In the genomic region with DNA sequence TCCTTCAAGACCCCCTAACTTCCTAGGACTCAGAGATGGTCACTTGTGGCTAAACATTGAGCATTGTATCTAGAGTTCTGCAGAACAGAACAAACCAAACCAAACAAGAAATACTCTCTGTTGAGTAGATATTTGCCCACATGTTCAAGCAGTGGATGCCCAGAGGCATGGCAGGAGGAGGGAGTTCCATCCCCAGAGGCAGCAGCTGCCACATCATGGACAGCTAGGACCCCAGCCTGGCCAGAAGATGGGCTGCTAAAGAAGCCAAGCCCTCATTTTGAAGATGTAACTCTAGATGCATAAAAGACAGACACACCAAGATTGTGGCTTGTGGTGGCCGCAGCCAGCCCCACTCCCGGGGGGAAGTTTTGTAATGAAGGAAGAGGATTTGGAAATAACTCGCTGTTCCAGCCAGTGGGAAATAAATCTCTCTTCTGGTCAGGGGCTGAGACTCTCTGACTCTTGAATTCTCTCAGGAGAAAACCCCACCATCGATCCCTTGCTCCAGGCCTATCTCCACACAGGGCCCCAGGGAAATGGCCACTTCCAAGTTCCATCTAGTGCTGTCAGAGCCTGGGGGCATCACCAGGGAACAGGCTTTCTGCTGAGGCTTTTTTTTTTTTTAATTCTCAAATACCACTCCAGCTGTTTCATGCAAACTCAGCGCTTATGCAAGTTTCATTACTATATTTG, we compare ENCODE assay signal across 18 mouse cellular contexts.
DNase-seq lines count a peak whose midpoint lies in the region; TF ChIP-seq lines count a peak whose summit lies in the region.
"Had no signal": no experiment of that assay in that cellular context is flagged by ENCODE, and none has a peak within 500 bp of the region (broad histone marks: within the 10 kb centered on the region; RNA-seq: fewer than 3 reads in every experiment).

No protein-coding gene starts in this region.

- WGBS in kidney, adult 2 months: 73% methylated on average over 5 of the region's 5 CpGs

- TF ChIP-seq POLR2A in kidney, adult 2 months (IDR thresholded peaks at IDR 0.05; ENCODE audit: low read depth, low read length): no peak

- no peaks in the 10 kb centered on the region for H3K4me1 ChIP-seq in kidney, adult 2 months (ENCODE audit: control insufficient read depth, insufficient read depth, low read length)

- no peak for TF ChIP-seq CTCF in kidney, adult 2 months (conservative IDR thresholded peaks at IDR 0.05; ENCODE audit: insufficient read depth, insufficient read length, low read depth, low read length)

- H3K36me3 ChIP-seq in kidney, adult 2 months (ENCODE audit: control insufficient read depth, insufficient read depth, low read length): no peaks in the 10 kb centered on the region
- H3K36me3 ChIP-seq: forebrain, embryonic 15.5 days; limb, embryonic 12.5 days; neural tube, embryonic 12.5 days had no signal

- no peak overlapping the region for H3K27ac ChIP-seq in kidney, adult 2 months (ENCODE audit: insufficient read depth, low read depth, low read length)
- H3K27ac ChIP-seq: forebrain, embryonic 15.5 days; layer of hippocampus, adult 2 months; limb, embryonic 12.5 days; liver, embryonic 14.5 days; macrophage; neural tube, embryonic 12.5 days had no signal

- H3K27me3 ChIP-seq in kidney, adult 2 months (replicated peaks; ENCODE audit: control insufficient read depth, insufficient read depth, low read length): no peaks in the 10 kb centered on the region
- H3K27me3 ChIP-seq: forebrain, embryonic 15.5 days; neural tube, embryonic 12.5 days had no signal

- no peak overlapping the region for H3K4me3 ChIP-seq in kidney, adult 2 months (ENCODE audit: insufficient read depth, low read depth, low read length)
- H3K4me3 ChIP-seq: forebrain, embryonic 15.5 days; layer of hippocampus, adult 2 months; limb, embryonic 12.5 days; neural tube, embryonic 12.5 days had no signal

- peak; percentile 41 for DNase-seq in adrenal gland, postnatal 14 days
- DNase-seq in adrenal gland, adult 18-20 months (ENCODE audit: low spot score in 2 of 2): no peak
- peak; percentile 14 for DNase-seq in kidney, adult 2 months
- DNase-seq in kidney, postnatal 10 days: no peak
- DNase-seq in testis, postnatal 14 days (ENCODE audit: low spot score): peak; percentile 5
- no peak for DNase-seq in testis, postnatal 10 days (ENCODE audit: low spot score)
- DNase-seq in c-Kit-positive CD71-positive TER-119-positive erythroid progenitor cells, embryonic 14.5 days (ENCODE audit: low spot score): no peak
- DNase-seq: B cell, adult 2 months; cerebellum, postnatal 14 days; kidney, adult 9 months; midbrain, embryonic 14.5 days; thymus, postnatal 36 days had no signal

Comparison
In these comparisons a context has a peak if more than half of its experiments do, and no peak if none do; other contexts are left out.
1. DNase-seq: peak in adrenal gland, postnatal 14 days (single experiment), kidney, adult 2 months (single experiment) and testis, postnatal 14 days (single experiment); none in adrenal gland, adult 18-20 months (0 of 2), kidney, postnatal 10 days (single experiment), testis, postnatal 10 days (single experiment) and c-Kit-positive CD71-positive TER-119-positive erythroid progenitor cells, embryonic 14.5 days (single experiment).